Mouse (Mus musculus) urinary bladder, postnatal 4 days (tissue): ENCODE results near the gene Gm20388.
A peak's percentile ranks its signal among the peaks of the same experiment; 100 is the strongest.

Experiments
- DNase-seq, 2 experiments: peaks; one replicate each; pipeline ENCODE4 v3.0.0; 2021 to 2022; ENCODE audit warnings: low spot score in 2 of 2

Gene Gm20388

GRCm38 (mm10) chr8:121224709-121225108 is 1314.1 kb downstream of the Gm20388 start:
- DNase-seq, result no peak

- DNase-seq, result no peak
Observed at GRCm38 (mm10) chr8:121227756-121228155, 1317.1 kb downstream of the Gm20388 start.

- no peak for DNase-seq
Observed at GRCm38 (mm10) chr8:121228892-121229291, 1318.3 kb downstream of the Gm20388 start.

- DNase-seq, result no peak
Observed at GRCm38 (mm10) chr8:121229550-121229949, 1318.9 kb downstream of the Gm20388 start.

GRCm38 (mm10) chr8:121233196-121233595 is 1322.6 kb downstream of the Gm20388 start:
- DNase-seq, result no peak

GRCm38 (mm10) chr8:121234915-121235314 is 1324.3 kb downstream of the Gm20388 start:
- DNase-seq, result no peak

GRCm38 (mm10) chr8:121239640-121240039 is 1329.0 kb downstream of the Gm20388 start:
- no peak for DNase-seq

- DNase-seq, result peak in 1 of 2 experiments; percentile 57
Observed at GRCm38 (mm10) chr8:121241761-121242552, 1331.3 kb downstream of the Gm20388 start.

- DNase-seq, result no peak
Observed at GRCm38 (mm10) chr8:121242671-121243070, 1332.0 kb downstream of the Gm20388 start.

GRCm38 (mm10) chr8:121248823-121249222 is 1338.2 kb downstream of the Gm20388 start:
- DNase-seq, result no peak

GRCm38 (mm10) chr8:121249433-121249832 is 1338.8 kb downstream of the Gm20388 start:
- DNase-seq, result no peak

GRCm38 (mm10) chr8:121251089-121251488 is 1340.4 kb downstream of the Gm20388 start:
- no peak for DNase-seq

GRCm38 (mm10) chr8:121255727-121256265 is 1345.2 kb downstream of the Gm20388 start:
- DNase-seq, result no peak

GRCm38 (mm10) chr8:121258126-121258792 is 1347.6 kb downstream of the Gm20388 start:
- no peak for DNase-seq

GRCm38 (mm10) chr8:121262728-121263389 is 1352.2 kb downstream of the Gm20388 start:
- no peak for DNase-seq

- DNase-seq, result no peak
Observed at GRCm38 (mm10) chr8:121263390-121263775, 1352.7 kb downstream of the Gm20388 start.

GRCm38 (mm10) chr8:121264260-121264659 is 1353.6 kb downstream of the Gm20388 start:
- no peak for DNase-seq

- DNase-seq, result no peak
Observed at GRCm38 (mm10) chr8:121271542-121271941, 1360.9 kb downstream of the Gm20388 start.

- no peak for DNase-seq
Observed at GRCm38 (mm10) chr8:121273195-121273594, 1362.6 kb downstream of the Gm20388 start.

GRCm38 (mm10) chr8:121273620-121274019 is 1363.0 kb downstream of the Gm20388 start:
- no peak for DNase-seq

GRCm38 (mm10) chr8:121280414-121280813 is 1369.8 kb downstream of the Gm20388 start:
- no peak for DNase-seq

- no peak for DNase-seq
Observed at GRCm38 (mm10) chr8:121289346-121289745, 1378.7 kb downstream of the Gm20388 start.
